Mouse (Mus musculus) liver, adult 2 months (tissue): ENCODE data around the gene Slc25a51. TPM values are rescaled to one million over a fixed set of nuclear protein-coding genes. Genes with fewer than 3 reads are reported as not detected.

Experiments
- DNase-seq: peaks from one replicate; pipeline ENCODE4 v3.0.0-alpha.2; 2011; ENCODE audit warnings: low read depth, low spot score; ENCODE audit errors: extremely low read depth
- H3K27ac ChIP-seq: fragments of 200-500 bp; replicated peaks from 2 replicates; pipeline ENCODE4 v1.5.1; 2012; ENCODE audit warnings: low read depth, mild to moderate bottlenecking, control low read depth, inconsistent platforms, low read length; ENCODE audit not compliant: insufficient read depth
- H3K27me3 ChIP-seq: fragments of 200-500 bp; 2 replicates; pipeline ENCODE4 v1.6.1; 2012; ENCODE audit warnings: mild to moderate bottlenecking, moderate library complexity, low read length, inconsistent platforms; ENCODE audit not compliant: control insufficient read depth, insufficient read depth
- H3K36me3 ChIP-seq: fragments of 200-500 bp; 2 replicates; pipeline ENCODE4 v1.6.1; 2012; ENCODE audit warnings: low read length, inconsistent platforms; ENCODE audit not compliant: control insufficient read depth, insufficient read depth
- H3K4me1 ChIP-seq: fragments of 200-500 bp; 2 replicates; pipeline ENCODE4 v1.6.1; 2011; ENCODE audit warnings: low read length; ENCODE audit not compliant: control insufficient read depth, insufficient read depth
- H3K4me3 ChIP-seq: fragments of 200-500 bp; 2 replicates; pipeline ENCODE4 v1.5.1; 2011; ENCODE audit warnings: low read depth, mild to moderate bottlenecking, control low read depth, low read length, moderate library complexity; ENCODE audit not compliant: insufficient read depth
- H3K79me2 ChIP-seq: fragments of 200-500 bp; 2 replicates; pipeline ENCODE4 v1.6.1; 2012; ENCODE audit warnings: inconsistent platforms, mild to moderate bottlenecking, low read length, moderate library complexity; ENCODE audit not compliant: control insufficient read depth, insufficient read depth
- H3K9ac ChIP-seq: fragments of 200-500 bp; 2 replicates; pipeline ENCODE4 v1.6.1; 2012; ENCODE audit warnings: low read depth, mild to moderate bottlenecking, control low read depth, inconsistent platforms, low read length
- CTCF ChIP-seq: fragments of 200-500 bp; IDR thresholded peaks from 2 replicates; pipeline ENCODE4 v1.5.1; 2011; ENCODE audit warnings: low read depth, low read length, control low read depth
- POLR2A ChIP-seq: fragments of 200-500 bp; IDR thresholded peaks from 2 replicates; pipeline ENCODE4 v1.6.1; 2011; ENCODE audit warnings: low read length, control low read depth; ENCODE audit not compliant: insufficient read depth; ENCODE audit errors: extremely low read depth
- WGBS: fragments of 180-500 bp; shearing (Covaris S2); methylation state at CpG from one replicate; pipeline ENCODE4 v1.1.7; 2018; 5-methylcytosine and 5-hydroxymethylcytosine counted together
- polyA plus RNA-seq: library from polyadenylated mRNA; depleted of rRNA; stranded (reverse); fragments of >200 nt; gene quantifications from 2 replicates; pipeline ENCODE4 v1.2.3, GENCODE M21; 2012; rRNA removed
- total RNA-seq: library from RNA; depleted of rRNA; stranded (reverse); fragments of >200 nt; gene quantifications from 2 replicates; pipeline ENCODE4 v1.2.3, GENCODE M21; 2014; rRNA removed

Gene Slc25a51
- total RNA-seq (47.5 and 70.3 TPM in 2 replicates), polyA plus RNA-seq (52.9 and 56.4 TPM in 2 replicates)

DNA sequence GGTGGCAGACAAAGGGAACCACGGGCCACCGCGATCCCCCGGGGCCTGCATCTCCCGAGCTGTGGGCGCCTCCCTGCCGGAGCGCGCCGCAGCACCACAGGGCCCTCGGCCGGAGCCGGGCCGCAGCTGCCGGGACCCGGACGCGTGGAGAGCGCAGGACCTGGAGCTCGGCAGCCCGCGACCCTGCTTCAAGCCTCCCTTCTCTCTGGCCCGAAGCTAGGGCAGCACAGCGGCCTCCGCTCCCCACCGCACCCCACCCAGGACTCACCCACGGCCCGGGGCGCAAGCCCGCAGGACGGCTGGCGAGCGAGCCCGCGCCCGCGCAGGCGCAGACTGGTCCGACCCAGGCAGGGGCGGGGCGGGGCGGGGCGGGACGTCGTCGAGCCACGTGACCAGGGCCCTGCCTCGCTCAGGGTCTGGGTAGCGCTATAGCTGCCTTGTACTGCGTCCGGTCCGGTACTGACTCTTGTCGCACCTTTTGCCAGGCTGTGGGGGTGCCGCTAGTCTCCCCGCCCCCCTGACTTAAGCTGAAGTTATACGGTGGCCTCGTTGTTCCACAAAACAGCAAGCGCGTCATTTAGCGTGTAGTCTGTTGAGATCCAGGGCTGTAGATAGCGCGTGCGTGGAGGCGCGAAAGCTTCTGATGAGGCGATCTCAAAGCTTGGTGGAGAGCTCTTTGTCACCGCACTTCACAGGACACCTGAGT lies at the start of gene Slc25a51:
Gene Slc25a51 (minus strand): TSS at position 340 of the 706 bp plus-strand sequence.
- H3K36me3 ChIP-seq: peaks cover 9% of the 10 kb centered on the region; the same call in 1 of the 2 replicates
- under 1% methylated on average over 66 of the region's 67 CpGs for WGBS

DNA sequence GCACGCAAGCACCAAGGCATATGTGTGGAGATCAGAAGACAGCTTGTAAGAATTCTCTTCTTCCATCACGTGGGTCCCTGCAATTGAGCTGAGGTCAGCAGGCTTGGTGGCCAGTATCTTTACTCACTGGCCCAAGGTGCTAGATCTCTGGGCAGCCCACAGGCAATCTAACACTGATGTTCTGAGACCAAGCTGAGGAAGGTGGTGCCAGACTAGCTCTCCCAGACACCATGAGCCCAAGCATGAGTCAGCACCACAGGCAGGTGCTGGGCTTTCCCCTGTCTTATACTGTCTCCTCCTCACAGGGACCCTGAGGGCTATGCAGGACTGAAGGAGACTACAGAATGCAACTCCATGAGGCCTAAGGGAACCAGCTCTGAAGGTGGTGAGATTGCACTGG lies 49.0 kb upstream of the Slc25a51 start:
- H3K79me2 ChIP-seq: peaks cover 33% of the 10 kb centered on the region; the same call in 1 of the 2 replicates
- peaks cover 37% of the 10 kb centered on the region for H3K4me1 ChIP-seq
- peaks cover 6% of the 10 kb centered on the region; the same call in 1 of the 2 replicates for H3K36me3 ChIP-seq
- DNase-seq: no peak
- H3K27ac ChIP-seq: peak overlapping the region; percentile 14; the same call in 1 of the 2 replicates
- WGBS: 86% methylated on average over 2 of the region's 2 CpGs
- H3K4me3 ChIP-seq: no peak overlapping the region
- TF ChIP-seq CTCF: no peak
- no peak for TF ChIP-seq POLR2A
- no peak overlapping the region for H3K9ac ChIP-seq
- no peaks in the 10 kb centered on the region for H3K27me3 ChIP-seq

More for the DNA sequence above, at the start of gene Slc25a51:
- no peaks in the 10 kb centered on the region for H3K27me3 ChIP-seq
- peak within 1 kb of the TSS; percentile 95 for H3K27ac ChIP-seq
- H3K4me3 ChIP-seq: peak within 1 kb of the TSS; percentile 92
- peaks cover 15% of the 10 kb centered on the region; the same call in 1 of the 2 replicates for H3K79me2 ChIP-seq
- peaks cover 32% of the 10 kb centered on the region for H3K4me1 ChIP-seq
- DNase-seq: peak; percentile 90
- H3K9ac ChIP-seq: peak within 1 kb of the TSS; percentile 99
- TF ChIP-seq POLR2A (peak; percentile 93), CTCF (no peak)

DNA sequence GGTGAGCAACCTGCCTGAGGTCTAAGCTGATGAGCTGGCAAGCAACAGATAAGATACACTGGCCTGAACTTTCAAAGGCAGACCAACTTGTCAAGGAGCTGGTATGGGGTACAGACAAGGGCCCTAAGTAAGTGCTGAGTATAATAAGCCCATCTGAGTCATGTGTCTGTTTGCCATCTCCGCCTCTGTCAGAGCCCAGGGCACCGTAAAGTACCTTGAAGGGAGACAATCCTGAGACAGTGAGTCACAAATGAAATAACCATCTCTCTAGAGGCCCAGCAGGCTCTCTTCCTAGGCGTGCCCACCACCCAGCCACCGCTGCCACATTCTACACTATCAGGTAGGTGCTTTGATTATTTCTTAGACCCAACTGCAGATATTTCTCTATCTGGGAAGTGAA lies 46.4 kb upstream of the Slc25a51 start:
- Histone ChIP-seq H3K36me3 (peaks cover 6% of the 10 kb centered on the region; the same call in 1 of the 2 replicates), H3K9ac (no peak overlapping the region), H3K4me3 (no peak overlapping the region), H3K79me2 (peaks cover 42% of the 10 kb centered on the region; the same call in 1 of the 2 replicates), H3K27ac (peak overlapping the region; percentile 24), H3K27me3 (no peaks in the 10 kb centered on the region), H3K4me1 (peaks cover 42% of the 10 kb centered on the region)
- TF ChIP-seq CTCF (no peak), POLR2A (no peak)
- DNase-seq: no peak
- WGBS: 83% methylated on average over 4 of the region's 4 CpGs

DNA sequence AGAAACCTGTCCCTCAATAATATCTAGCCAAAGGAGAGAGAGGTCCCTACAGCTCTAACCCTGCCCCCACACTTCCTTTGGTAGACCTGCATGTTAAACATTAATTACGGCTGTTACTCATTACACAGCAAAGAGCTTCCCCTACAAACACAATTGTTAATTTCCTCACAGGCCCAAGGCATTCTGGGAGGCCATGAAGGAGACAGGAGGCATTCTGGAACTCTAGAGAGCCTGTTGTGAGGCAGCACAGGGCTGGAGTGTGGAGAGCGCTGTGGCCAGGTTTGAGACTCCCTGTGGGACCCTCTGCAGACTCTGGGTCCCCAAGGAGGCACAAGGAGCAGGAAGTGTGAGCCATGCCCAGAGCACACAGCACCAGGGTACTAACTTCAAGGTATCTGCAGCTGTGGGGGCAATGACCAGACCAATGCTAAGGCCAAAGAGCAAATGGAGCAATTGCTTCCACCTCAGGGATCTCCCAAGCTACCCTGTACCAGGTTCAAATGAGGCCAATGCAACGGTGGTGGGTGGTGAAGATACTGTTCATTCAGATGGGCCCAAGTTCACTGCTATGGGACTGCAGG lies 44.8 kb upstream of the Slc25a51 start:
- Histone ChIP-seq H3K9ac (peak overlapping the region; percentile 2; the same call in 1 of the 2 replicates), H3K36me3 (peaks cover 6% of the 10 kb centered on the region; the same call in 1 of the 2 replicates), H3K27me3 (no peaks in the 10 kb centered on the region), H3K27ac (peak overlapping the region; percentile 69), H3K79me2 (peaks cover 30% of the 10 kb centered on the region; the same call in 1 of the 2 replicates), H3K4me3 (peak overlapping the region; percentile 2; the same call in 1 of the 2 replicates), H3K4me1 (peaks cover 44% of the 10 kb centered on the region)
- TF ChIP-seq CTCF: no peak
- TF ChIP-seq POLR2A: no peak
- 15% methylated on average over 3 of the region's 3 CpGs for WGBS
- DNase-seq: peak; percentile 98

DNA sequence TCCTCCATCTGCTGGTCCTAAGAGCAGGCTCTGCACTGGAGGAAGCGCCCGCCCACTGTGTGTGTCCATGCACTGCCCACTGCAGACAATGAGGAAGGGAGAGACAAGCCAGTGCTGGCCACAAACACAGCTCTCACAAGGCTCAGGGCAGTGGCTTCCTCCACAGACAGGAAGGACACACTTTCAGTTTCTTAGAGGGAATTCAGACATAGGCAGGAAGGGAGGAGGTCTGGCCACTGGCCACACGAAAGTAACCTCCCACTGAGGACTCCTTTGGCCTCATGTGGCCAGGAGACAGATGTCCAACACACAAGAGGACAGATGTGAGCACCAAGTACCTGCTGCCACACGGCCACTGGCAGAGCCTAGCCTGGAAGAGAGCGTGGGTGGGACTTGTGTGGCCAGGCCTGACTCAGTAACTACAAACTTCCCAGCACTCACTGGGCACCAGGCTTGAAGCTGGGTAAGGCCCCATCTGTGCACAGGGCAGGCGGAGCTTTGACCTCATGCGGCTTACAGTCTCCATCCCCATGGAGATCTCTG lies 44.1 kb upstream of the Slc25a51 start:
- Histone ChIP-seq H3K4me1 (peaks cover 48% of the 10 kb centered on the region), H3K4me3 (no peak overlapping the region), H3K27ac (peak overlapping the region; percentile 69), H3K36me3 (peaks cover 4% of the 10 kb centered on the region; the same call in 1 of the 2 replicates), H3K27me3 (no peaks in the 10 kb centered on the region), H3K9ac (peak overlapping the region; percentile 9), H3K79me2 (peaks cover 24% of the 10 kb centered on the region; the same call in 1 of the 2 replicates)
- no peak for TF ChIP-seq POLR2A
- 12% methylated on average over 7 of the region's 7 CpGs for WGBS
- DNase-seq: peak; percentile 95
